Mouse (Mus musculus): ENCODE results near the gene Pmch.
A peak's percentile ranks its signal among the peaks of the same experiment; 100 is the strongest.

Gene Pmch

GRCm38 (mm10) chr10:88090772-88091171 is at the start of gene Pmch:
Pmch (plus strand) TSS chr10:88091072.
- no peak for DNase-seq

GRCm38 (mm10) chr10:88044297-88044696 is 46.6 kb upstream of the Pmch start:
- no peak for DNase-seq

- DNase-seq = peak; percentile 7
These were observed 44.6 kb upstream of the Pmch start for GRCm38 (mm10) chr10:88046098-88046771.

GRCm38 (mm10) chr10:88054233-88054985 is 36.5 kb upstream of the Pmch start:
- no peak for DNase-seq

- no peak for DNase-seq
These were observed 33.8 kb upstream of the Pmch start for GRCm38 (mm10) chr10:88056950-88057649.

- no peak for DNase-seq
These were observed 27.4 kb upstream of the Pmch start for GRCm38 (mm10) chr10:88063436-88063835.

GRCm38 (mm10) chr10:88064872-88065271 is 26.0 kb upstream of the Pmch start:
- DNase-seq = no peak

- DNase-seq = no peak
These were observed 23.5 kb upstream of the Pmch start for GRCm38 (mm10) chr10:88067377-88067776.

- DNase-seq = no peak
These were observed 15.3 kb downstream of the Pmch start for GRCm38 (mm10) chr10:88106169-88106568.

- no peak for DNase-seq
These were observed 22.4 kb downstream of the Pmch start for GRCm38 (mm10) chr10:88113290-88113689.

- DNase-seq = no peak
These were observed 28.8 kb downstream of the Pmch start for GRCm38 (mm10) chr10:88119721-88120120.

GRCm38 (mm10) chr10:88135630-88136029 is 44.8 kb downstream of the Pmch start:
- DNase-seq = no peak
